Mouse (Mus musculus) testis, adult 2 months (tissue): Measurements from ENCODE around the gene Acot12.

Source experiments
- CTCF ChIP-seq: fragments of 200-500 bp; IDR thresholded peaks from 2 replicates; pipeline ENCODE4 v1.5.1; 2012; ENCODE audit warnings: low read depth, mild to moderate bottlenecking, inconsistent platforms, low read length, moderate library complexity; ENCODE audit not compliant: control insufficient read depth, insufficient read depth, insufficient replicate concordance
- POLR2A ChIP-seq: fragments of 200-500 bp; IDR thresholded peaks from 2 replicates; pipeline ENCODE4 v1.6.1; 2012; ENCODE audit warnings: low read depth, mild to moderate bottlenecking, inconsistent platforms, low read length, moderate library complexity; ENCODE audit not compliant: control insufficient read depth

- TF ChIP-seq CTCF, result no peak
- no peak for TF ChIP-seq POLR2A
Measured at GRCm38 (mm10) chr13:91756230-91756629, 14.9 kb downstream of the Acot12 start.
